Mouse (Mus musculus) spleen, postnatal 36 days (tissue): Measurements from ENCODE around the gene Klrg1.

Experiments used
- DNase-seq, 2 experiments: peaks; one replicate each; pipeline ENCODE4 v3.0.0; 2022; ENCODE audit warnings: low spot score in 2 of 2, mixed read lengths in 1 of 2

Klrg1 gene

GRCm38 (mm10) chr6:122282782-122283181 is at the start of gene Klrg1:
Gene Klrg1 (minus strand): TSS chr6:122282882.
- DNase-seq, result no peak

GRCm38 (mm10) chr6:122325361-122325975 is 42.8 kb upstream of the Klrg1 start:
- no peak for DNase-seq

GRCm38 (mm10) chr6:122318726-122319125 is 36.0 kb upstream of the Klrg1 start:
- no peak for DNase-seq

- DNase-seq, result no peak
These were observed 27.6 kb upstream of the Klrg1 start for GRCm38 (mm10) chr6:122310187-122310820.

- DNase-seq, result no peak
These were observed 26.8 kb upstream of the Klrg1 start for GRCm38 (mm10) chr6:122309446-122309960.

GRCm38 (mm10) chr6:122308505-122309393 is 26.1 kb upstream of the Klrg1 start, which contains the start of gene M6pr:
Gene M6pr (plus strand): TSS chr6:122308720.
- peak; percentile 97 to 98 for DNase-seq

GRCm38 (mm10) chr6:122308136-122308504 is 25.4 kb upstream of the Klrg1 start:
- DNase-seq, result no peak

- no peak for DNase-seq
These were observed 24.0 kb upstream of the Klrg1 start for GRCm38 (mm10) chr6:122306707-122307106.

GRCm38 (mm10) chr6:122304790-122305555 is 22.3 kb upstream of the Klrg1 start:
- DNase-seq, result no peak

GRCm38 (mm10) chr6:122304355-122304754 is 21.7 kb upstream of the Klrg1 start:
- DNase-seq, result peak; percentile 53 to 62

GRCm38 (mm10) chr6:122303526-122303925 is 20.8 kb upstream of the Klrg1 start:
- DNase-seq, result no peak

GRCm38 (mm10) chr6:122302661-122303060 is 20.0 kb upstream of the Klrg1 start:
- no peak for DNase-seq

- DNase-seq, result no peak
These were observed 19.4 kb upstream of the Klrg1 start for GRCm38 (mm10) chr6:122302121-122302520.

- DNase-seq, result no peak
These were observed 17.0 kb upstream of the Klrg1 start for GRCm38 (mm10) chr6:122299621-122300133.

GRCm38 (mm10) chr6:122298223-122298609 is 15.5 kb upstream of the Klrg1 start:
- no peak for DNase-seq

GRCm38 (mm10) chr6:122297279-122298222 is 14.9 kb upstream of the Klrg1 start:
- DNase-seq, result no peak

- no peak for DNase-seq
These were observed 14.2 kb upstream of the Klrg1 start for GRCm38 (mm10) chr6:122296918-122297278.

GRCm38 (mm10) chr6:122295242-122295641 is 12.6 kb upstream of the Klrg1 start:
- DNase-seq, result no peak

- DNase-seq, result no peak
These were observed 11.6 kb upstream of the Klrg1 start for GRCm38 (mm10) chr6:122294290-122294689.

GRCm38 (mm10) chr6:122293796-122294195 is 11.1 kb upstream of the Klrg1 start:
- DNase-seq, result no peak
